Mouse (Mus musculus) small intestine, adult 2 months (tissue): ENCODE results near the gene Mob3a. TPM values are rescaled to one million over a fixed set of nuclear protein-coding genes. Genes with fewer than 3 reads are reported as not detected.
A peak's percentile ranks its signal among the peaks of the same experiment; 100 is the strongest.

Experiments
- H3K27ac ChIP-seq: fragments of 200-500 bp; 2 replicates; pipeline ENCODE4 v1.5.1; 2012; ENCODE audit warnings: low read depth, low read length, control low read depth, inconsistent platforms; ENCODE audit not compliant: insufficient read depth
- H3K27me3 ChIP-seq: fragments of 200-500 bp; 2 replicates; pipeline ENCODE4 v1.6.1; 2012; ENCODE audit warnings: mild to moderate bottlenecking, moderate library complexity, low read length, inconsistent platforms; ENCODE audit not compliant: control insufficient read depth, insufficient read depth
- H3K36me3 ChIP-seq: fragments of 200-500 bp; 2 replicates; pipeline ENCODE4 v1.6.1; 2012; ENCODE audit warnings: mild to moderate bottlenecking, low read length, control low read depth, inconsistent platforms; ENCODE audit not compliant: control insufficient read depth, insufficient read depth
- H3K4me1 ChIP-seq: fragments of 200-500 bp; 2 replicates; pipeline ENCODE4 v1.6.1; 2012; ENCODE audit warnings: low read length, inconsistent platforms, mixed read lengths; ENCODE audit not compliant: control insufficient read depth, insufficient read depth, insufficient read length
- H3K4me3 ChIP-seq: fragments of 200-500 bp; 2 replicates; pipeline ENCODE4 v1.5.1; 2012; ENCODE audit warnings: low read depth, mild to moderate bottlenecking, control low read depth, inconsistent platforms, low read length, moderate library complexity
- CTCF ChIP-seq: fragments of 200-500 bp; IDR thresholded peaks from 2 replicates; pipeline ENCODE4 v1.5.1; 2012; ENCODE audit warnings: low read depth, mild to moderate bottlenecking, control low read depth, inconsistent platforms, low read length, moderate library complexity, mixed read lengths; ENCODE audit not compliant: insufficient replicate concordance, insufficient read length; ENCODE audit errors: extremely low read depth
- POLR2A ChIP-seq: fragments of 200-500 bp; IDR thresholded peaks from 2 replicates; pipeline ENCODE4 v1.6.1; 2012; ENCODE audit warnings: low read depth, mild to moderate bottlenecking, control low read depth, inconsistent platforms, low read length, moderate library complexity
- WGBS: fragments of 180-500 bp; shearing (Covaris S2); methylation state at CpG from one replicate; pipeline ENCODE4 v1.1.7; 2018; 5-methylcytosine and 5-hydroxymethylcytosine counted together
- polyA plus RNA-seq: library from polyadenylated mRNA; depleted of rRNA; stranded (reverse); fragments of >200 nt; gene quantifications from 2 replicates; pipeline ENCODE4 v1.2.3, GENCODE M21; 2012

The Mob3a gene
- polyA plus RNA-seq, 1 experiment: 40.0 TPM

GRCm38 (mm10) chr10:80671936-80672690 is 29.7 kb downstream of the Mob3a start:
- TF ChIP-seq CTCF: no peak
- TF ChIP-seq POLR2A: no peak
- no peak overlapping the region for H3K4me3 ChIP-seq
- 77% methylated on average over 11 of the region's 11 CpGs for WGBS
- peaks cover 50% of the 10 kb centered on the region for H3K4me1 ChIP-seq
- no peaks in the 10 kb centered on the region for H3K27me3 ChIP-seq
- H3K27ac ChIP-seq: no peak overlapping the region
- peaks cover 46% of the 10 kb centered on the region for H3K36me3 ChIP-seq

GRCm38 (mm10) chr10:80671251-80671650 is 30.5 kb downstream of the Mob3a start:
- Histone ChIP-seq H3K4me1 (peaks cover 50% of the 10 kb centered on the region), H3K27ac (no peak overlapping the region), H3K4me3 (no peak overlapping the region), H3K36me3 (peaks cover 55% of the 10 kb centered on the region), H3K27me3 (no peaks in the 10 kb centered on the region)
- no peak for TF ChIP-seq POLR2A
- no peak for TF ChIP-seq CTCF
- 86% methylated on average over 4 of the region's 4 CpGs for WGBS

GRCm38 (mm10) chr10:80670531-80670930 is 31.2 kb downstream of the Mob3a start:
- no peak for TF ChIP-seq CTCF
- no peak for TF ChIP-seq POLR2A
- WGBS: 54% methylated on average over 2 of the region's 2 CpGs
- no peak overlapping the region for H3K27ac ChIP-seq

GRCm38 (mm10) chr10:80669737-80670485 is 31.9 kb downstream of the Mob3a start:
- H3K27me3 ChIP-seq: no peaks in the 10 kb centered on the region
- TF ChIP-seq CTCF (no peak), POLR2A (no peak)
- WGBS: 32% methylated on average over 7 of the region's 7 CpGs
- no peak overlapping the region for H3K4me3 ChIP-seq
- H3K4me1 ChIP-seq: peaks cover 61% of the 10 kb centered on the region
- peaks cover 62% of the 10 kb centered on the region for H3K36me3 ChIP-seq
- 0 out of 2 replicates have a peak overlapping the region, but pooled peaks have one; percentile 18 for H3K27ac ChIP-seq

More at GRCm38 (mm10) chr10:80670531-80670930, 31.2 kb downstream of the Mob3a start:
- Histone ChIP-seq H3K27me3 (no peaks in the 10 kb centered on the region), H3K4me3 (no peak overlapping the region), H3K36me3 (peaks cover 60% of the 10 kb centered on the region), H3K4me1 (peaks cover 56% of the 10 kb centered on the region)

- no peaks in the 10 kb centered on the region for H3K27me3 ChIP-seq
- peak overlapping the region; percentile 23; the same call in 1 of the 2 replicates for H3K27ac ChIP-seq
- 51% methylated on average over 12 of the region's 12 CpGs for whole genome bisulfite sequencing
- peaks cover 56% of the 10 kb centered on the region for H3K4me1 ChIP-seq
- H3K36me3 ChIP-seq: peaks cover 62% of the 10 kb centered on the region
- no peak overlapping the region for H3K4me3 ChIP-seq
- no peak for TF ChIP-seq CTCF
- TF ChIP-seq POLR2A: no peak
Measured at GRCm38 (mm10) chr10:80669018-80669417, 32.8 kb downstream of the Mob3a start.

GRCm38 (mm10) chr10:80668614-80669013 is 33.2 kb downstream of the Mob3a start:
- H3K27ac ChIP-seq: peak overlapping the region; percentile 23; the same call in 1 of the 2 replicates
- H3K27me3 ChIP-seq: no peaks in the 10 kb centered on the region
- 43% methylated on average over 11 of the region's 11 CpGs for WGBS
- peaks cover 54% of the 10 kb centered on the region for H3K4me1 ChIP-seq
- TF ChIP-seq CTCF (no peak), POLR2A (no peak)
- peaks cover 62% of the 10 kb centered on the region for H3K36me3 ChIP-seq
- no peak overlapping the region for H3K4me3 ChIP-seq

GRCm38 (mm10) chr10:80666837-80667412 is 34.9 kb downstream of the Mob3a start:
- no peak for TF ChIP-seq CTCF
- no peak for TF ChIP-seq POLR2A
- Histone ChIP-seq H3K36me3 (peaks cover 62% of the 10 kb centered on the region), H3K4me1 (peaks cover 41% of the 10 kb centered on the region), H3K27me3 (no peaks in the 10 kb centered on the region), H3K4me3 (no peak overlapping the region), H3K27ac (no peak overlapping the region)
- WGBS: 82% methylated on average over 19 of the region's 19 CpGs
